Mouse (Mus musculus) CH12.LX (cell line): ENCODE measurements around the gene Mmp24.

Experiments used
- BHLHE40 ChIP-seq: IDR thresholded peaks from 2 replicates; pipeline ENCODE4 v1.6.1; 2011; ENCODE audit warnings: mild to moderate bottlenecking, low read depth, low read length, improper control_type of control experiment
- CTCF ChIP-seq, 2 experiments: IDR thresholded peaks in 1 of 2; conservative IDR thresholded peaks in 1 of 2; 2 replicates each; pipeline ENCODE4 v1.5.1; 2011 to 2012; ENCODE audit warnings: low read depth in 2 of 2, low read length in 2 of 2, improper control_type of control experiment in 1 of 2, inconsistent platforms in 1 of 2, mild to moderate bottlenecking in 1 of 2, moderate library complexity in 1 of 2
- ELF1 ChIP-seq: IDR thresholded peaks from 2 replicates; pipeline ENCODE4 v1.6.1; 2014; ENCODE audit warnings: low read depth, mild to moderate bottlenecking, inconsistent platforms, low read length, improper control_type of control experiment
- HCFC1 ChIP-seq: IDR thresholded peaks from 2 replicates; pipeline ENCODE4 v1.6.1; 2012; ENCODE audit warnings: low read depth, mild to moderate bottlenecking, inconsistent platforms, low read length, improper control_type of control experiment
- JUND ChIP-seq: conservative IDR thresholded peaks from 2 replicates; pipeline ENCODE4 v1.6.1; 2011; ENCODE audit warnings: low read depth, low read length, improper control_type of control experiment
- MAFK ChIP-seq: IDR thresholded peaks from 2 replicates; pipeline ENCODE4 v1.6.1; 2011; ENCODE audit warnings: low read length, improper control_type of control experiment; ENCODE audit not compliant: insufficient replicate concordance
- MAX ChIP-seq: IDR thresholded peaks from 2 replicates; pipeline ENCODE4 v1.6.1; 2011; ENCODE audit warnings: low read length, improper control_type of control experiment
- POLR2A ChIP-seq: IDR thresholded peaks from 2 replicates; pipeline ENCODE4 v1.6.1; 2011; ENCODE audit warnings: low read depth, mild to moderate bottlenecking, improper control_type of control experiment, low read length
- TCF12 ChIP-seq: IDR thresholded peaks from 2 replicates; pipeline ENCODE4 v1.6.1; 2014; ENCODE audit warnings: low read depth, mild to moderate bottlenecking, inconsistent platforms, low read length, improper control_type of control experiment
- USF1 ChIP-seq: IDR thresholded peaks from 2 replicates; pipeline ENCODE4 v1.6.1; 2014; ENCODE audit warnings: low read depth, mild to moderate bottlenecking, inconsistent platforms, low read length, improper control_type of control experiment
- ZMIZ1 ChIP-seq: IDR thresholded peaks from 2 replicates; pipeline ENCODE4 v1.6.1; 2012; ENCODE audit warnings: low read depth, mild to moderate bottlenecking, inconsistent platforms, low read length, improper control_type of control experiment

DNA sequence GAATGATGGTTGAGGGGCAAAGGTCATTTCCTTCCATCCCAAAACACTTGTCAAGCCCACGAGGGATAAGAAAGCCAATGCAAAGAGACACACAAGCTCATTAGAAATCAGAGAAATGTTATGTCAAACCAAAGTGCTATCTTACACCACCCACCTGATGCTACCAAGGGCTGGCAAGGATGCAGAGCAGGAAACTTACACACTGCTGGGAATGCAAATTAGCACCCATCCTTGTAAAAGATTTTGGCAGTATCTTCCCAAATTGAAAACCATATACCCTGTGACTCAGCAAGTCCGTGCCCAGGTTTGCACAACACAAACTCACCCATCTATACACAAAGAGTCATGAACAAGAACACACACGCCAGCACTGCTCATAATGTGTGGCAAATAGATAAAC lies 29.7 kb upstream of the Mmp24 start:
- TF ChIP-seq USF1 (no peak), POLR2A (no peak), TCF12 (no peak), CTCF (conservative IDR thresholded peaks at IDR 0.05 in 1 of 2, IDR thresholded peaks at IDR 0.05 in 1 of 2; ENCODE audit: low read depth in 2 of 2, low read length in 2 of 2) (no peak), ELF1 (no peak), ZMIZ1 (no peak), HCFC1 (no peak), MAFK (no peak), BHLHE40 (no peak), JUND (no peak), MAX (no peak)
